In the genomic region with DNA sequence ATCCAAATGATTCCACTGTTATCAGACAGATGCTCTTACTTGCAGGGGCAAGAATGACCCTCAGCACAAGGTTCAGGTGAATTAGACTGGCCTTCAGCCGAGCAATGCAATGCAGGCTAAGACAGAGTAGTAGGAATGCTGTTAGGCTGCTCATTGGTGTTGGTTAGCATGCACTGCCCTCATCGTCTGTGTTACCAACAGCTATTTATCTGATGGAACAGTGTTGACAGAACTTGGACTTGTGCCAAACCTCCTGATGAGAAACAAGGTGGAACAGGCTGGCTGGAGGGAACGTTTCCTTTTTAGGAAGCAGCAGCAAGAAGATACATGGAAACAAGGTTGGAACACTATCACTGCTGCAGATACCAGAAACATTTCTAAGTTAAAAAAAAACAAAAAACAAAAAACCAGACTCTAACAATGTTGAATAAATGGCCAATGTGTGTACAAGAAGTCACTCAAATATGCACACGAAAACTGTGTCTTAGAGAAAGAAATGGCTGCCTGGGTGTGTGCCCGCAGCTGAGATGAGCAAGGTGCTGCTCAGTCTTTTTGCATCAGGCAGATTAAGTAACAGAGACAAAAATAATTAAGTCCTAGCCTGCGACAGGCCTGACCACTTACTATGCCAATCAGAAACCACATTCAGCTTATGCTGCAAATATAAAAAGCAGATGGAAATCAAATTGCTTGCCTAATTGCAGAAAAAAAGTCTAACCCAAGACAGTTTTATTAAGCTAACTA, we compare ENCODE assay signal across 7 mouse cellular contexts.
DNase-seq lines count a peak whose midpoint lies in the region; ATAC-seq lines count a peak whose summit lies in the region.

No protein-coding gene starts in this region.

- H3K4me2 ChIP-seq in midbrain, embryonic 13.5 days (replicated peaks) = no peak overlapping the region
- H3K4me2 ChIP-seq in kidney, embryonic 16.5 days (replicated peaks; ENCODE audit: low read depth, low read length) = no peak overlapping the region

- no peak for DNase-seq in midbrain, embryonic 10.5 days (ENCODE audit: low spot score)
- DNase-seq in cerebellum, adult 11-12 months = peak; percentile 93
- DNase-seq in forelimb bud, embryonic 11.5 days (ENCODE audit: low read depth, low spot score) = peak; percentile 60
- DNase-seq in lung, postnatal 36 days = peak; percentile 42
- DNase-seq in yolk sac, embryonic 10.5 days (ENCODE audit: low spot score) = peak; percentile 20

- H3K27me3 ChIP-seq in midbrain, embryonic 13.5 days = no peaks in the 10 kb centered on the region
- H3K27me3 ChIP-seq in midbrain, embryonic 10.5 days (ENCODE audit: low read depth, poor library complexity, severe bottlenecking) = no peaks in the 10 kb centered on the region
- no peaks in the 10 kb centered on the region for H3K27me3 ChIP-seq in kidney, embryonic 16.5 days (ENCODE audit: insufficient read depth, low read length)

- no peaks in the 10 kb centered on the region for H3K9me3 ChIP-seq in midbrain, embryonic 13.5 days
- no peaks in the 10 kb centered on the region for H3K9me3 ChIP-seq in midbrain, embryonic 10.5 days (replicated peaks)
- H3K9me3 ChIP-seq in kidney, embryonic 16.5 days (ENCODE audit: low read length) = no peaks in the 10 kb centered on the region

- no peak overlapping the region for H3K4me3 ChIP-seq in midbrain, embryonic 13.5 days (replicated peaks)
- no peak overlapping the region for H3K4me3 ChIP-seq in midbrain, embryonic 10.5 days
- H3K4me3 ChIP-seq in kidney, embryonic 16.5 days (ENCODE audit: low read length) = no peak overlapping the region

- peak; percentile 89 for ATAC-seq in midbrain, embryonic 13.5 days
- peak; percentile 71; the same call in 1 of the 2 replicates for ATAC-seq in kidney, embryonic 16.5 days (ENCODE audit: low FRiP score, low TSS enrichment)

- WGBS in midbrain, embryonic 13.5 days = 56% methylated on average over 6 of the region's 6 CpGs
- 87% methylated on average over 6 of the region's 6 CpGs for whole genome bisulfite sequencing in midbrain, embryonic 10.5 days
- WGBS in kidney, embryonic 16.5 days = 53% methylated on average over 6 of the region's 6 CpGs

- no peak overlapping the region for H3K9ac ChIP-seq in midbrain, embryonic 13.5 days (replicated peaks)
- no peak overlapping the region for H3K9ac ChIP-seq in kidney, embryonic 16.5 days (replicated peaks; ENCODE audit: low read length)

- peaks cover 5% of the 10 kb centered on the region for H3K4me1 ChIP-seq in midbrain, embryonic 13.5 days (replicated peaks)
- H3K4me1 ChIP-seq in midbrain, embryonic 10.5 days = no peaks in the 10 kb centered on the region
- H3K4me1 ChIP-seq in kidney, embryonic 16.5 days (ENCODE audit: insufficient read depth, low read length) = peaks cover 12% of the 10 kb centered on the region

- peak overlapping the region; percentile 62; the same call in 1 of the 2 replicates for H3K27ac ChIP-seq in midbrain, embryonic 13.5 days
- no peak overlapping the region for H3K27ac ChIP-seq in midbrain, embryonic 10.5 days (replicated peaks)
- H3K27ac ChIP-seq in kidney, embryonic 16.5 days (ENCODE audit: low read length) = no peak overlapping the region

- no peaks in the 10 kb centered on the region for H3K36me3 ChIP-seq in midbrain, embryonic 13.5 days
- no peaks in the 10 kb centered on the region for H3K36me3 ChIP-seq in midbrain, embryonic 10.5 days
- H3K36me3 ChIP-seq in kidney, embryonic 16.5 days (ENCODE audit: insufficient read depth, low read length) = no peaks in the 10 kb centered on the region
